Mouse (Mus musculus) kidney, postnatal 14 days (tissue): ENCODE data around the gene Csf3.

Experiments used
- DNase-seq: peaks from one replicate; pipeline ENCODE4 v3.0.0; 2022; ENCODE audit warnings: mixed read lengths

Csf3 gene

DNA sequence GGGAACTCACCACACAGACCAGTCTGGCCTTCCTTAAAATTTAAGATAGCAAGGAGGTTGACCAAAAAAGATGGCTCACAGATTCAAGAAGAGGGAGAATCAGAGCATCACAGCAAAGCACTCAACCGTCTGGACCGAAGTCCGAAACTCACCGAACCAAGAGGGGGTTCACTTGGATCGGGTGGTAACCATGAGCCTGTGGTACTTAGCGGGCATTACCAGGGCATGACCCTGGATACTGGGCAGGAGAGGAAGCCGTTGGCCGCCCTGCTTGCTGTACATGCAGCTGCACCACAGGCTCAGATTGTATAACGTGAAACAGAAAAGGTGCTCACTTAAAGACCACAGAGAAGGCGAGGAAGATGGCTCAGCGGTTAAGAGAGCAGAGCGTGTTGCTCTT, 3.8 kb upstream of the Csf3 start:
- DNase-seq: no peak

- DNase-seq: no peak
These were observed 2.0 kb upstream of the Csf3 start for GRCm38 (mm10) chr11:98698849-98699640.

DNA sequence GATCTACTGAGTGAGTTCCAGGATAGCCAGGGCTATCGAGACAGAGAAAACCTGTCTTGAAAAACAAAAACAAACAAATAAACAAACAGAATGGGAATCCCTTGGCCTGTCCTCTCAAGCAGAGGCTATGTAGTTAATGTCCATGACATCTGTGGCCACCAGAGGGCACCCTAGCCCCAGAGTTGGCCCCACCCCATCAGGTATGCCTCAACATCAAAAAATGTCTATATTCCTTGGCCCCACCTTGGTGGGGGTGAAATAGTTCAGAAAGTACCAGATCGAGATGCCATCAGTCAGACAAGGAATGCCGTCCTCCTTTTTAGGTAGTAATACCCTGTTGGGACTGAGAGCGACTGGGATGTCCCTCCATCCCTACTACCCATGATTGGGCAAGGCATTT, 1.2 kb upstream of the Csf3 start:
- peak; percentile 84 for DNase-seq

DNA sequence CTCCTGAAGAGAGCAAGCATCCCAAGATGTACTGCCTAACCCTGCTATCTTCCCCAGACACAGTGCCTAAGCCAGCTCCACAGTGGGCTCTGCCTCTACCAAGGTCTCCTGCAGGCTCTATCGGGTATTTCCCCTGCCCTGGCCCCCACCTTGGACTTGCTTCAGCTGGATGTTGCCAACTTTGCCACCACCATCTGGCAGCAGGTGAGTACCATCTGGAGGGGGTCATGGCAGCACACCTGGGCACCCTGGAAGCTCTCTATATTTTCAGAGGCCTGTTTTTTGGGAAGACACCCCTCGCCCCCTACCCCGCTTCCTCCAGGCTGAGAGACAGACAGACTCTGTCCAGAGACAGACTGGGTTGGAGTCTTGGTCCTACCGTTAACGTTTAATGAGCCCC, 1.3 kb downstream of the Csf3 start:
- DNase-seq: no peak

DNA sequence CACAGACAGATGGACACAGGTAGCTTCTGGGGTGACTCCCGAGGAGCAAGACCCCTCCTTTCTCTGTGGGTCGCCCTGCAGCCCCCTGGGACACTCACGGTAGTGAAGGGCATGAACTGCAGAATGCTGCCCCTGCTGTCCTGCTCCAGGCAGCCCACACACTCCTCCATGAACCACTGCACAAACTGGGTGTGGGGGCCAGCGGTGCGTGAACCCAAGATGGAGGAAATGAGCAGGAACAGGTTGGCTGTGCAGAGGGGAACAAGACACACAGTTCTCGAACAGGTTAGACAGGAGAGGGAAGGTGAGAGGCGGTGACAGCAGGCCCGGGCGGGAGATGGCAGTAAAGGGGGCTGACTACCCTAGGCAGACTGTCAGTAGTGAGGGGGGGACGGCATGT, 4.0 kb downstream of the Csf3 start:
- DNase-seq: no peak

GRCm38 (mm10) chr11:98707401-98708281, 6.6 kb downstream of the Csf3 start:
- peak; percentile 85 for DNase-seq

- peak; percentile 51 for DNase-seq
These were observed 7.4 kb downstream of the Csf3 start for GRCm38 (mm10) chr11:98708282-98708956.

DNA sequence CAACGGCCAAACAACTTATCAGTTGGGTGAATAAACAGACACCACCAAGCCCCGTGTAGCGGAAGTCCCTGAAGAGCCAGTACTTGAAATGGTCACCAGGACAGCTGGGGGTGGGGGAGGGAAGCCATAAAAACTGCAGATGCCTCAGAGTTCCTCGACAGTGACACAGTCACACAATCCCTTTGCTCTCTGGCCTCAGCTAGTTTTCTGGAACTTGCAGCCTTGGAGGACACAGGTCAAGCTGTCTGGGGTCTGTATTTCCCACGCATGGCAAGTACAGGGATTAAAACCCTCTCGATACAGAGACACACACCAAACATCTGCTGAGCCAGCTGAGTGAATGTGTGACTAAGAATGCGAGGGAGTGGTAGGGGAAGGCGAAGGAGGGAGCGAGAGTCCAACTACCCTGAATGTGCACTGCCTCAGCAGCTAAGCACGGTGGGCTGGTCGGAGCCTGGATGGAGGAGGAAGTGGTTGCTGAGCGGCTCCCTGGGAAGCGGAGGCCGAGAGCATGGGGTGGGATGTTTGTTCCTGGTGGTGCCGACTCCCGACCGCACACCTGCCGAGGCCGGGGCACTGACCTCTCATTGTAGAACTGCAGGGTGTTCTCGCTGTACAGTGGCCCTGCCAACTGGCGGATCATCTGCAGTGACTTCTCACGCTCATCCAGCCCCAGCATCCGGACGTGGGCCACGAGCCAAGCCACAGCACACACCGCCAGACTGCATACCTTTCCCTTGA, 8.1 kb downstream of the Csf3 start:
- DNase-seq: peak; percentile 80

GRCm38 (mm10) chr11:98710416-98711045, 9.5 kb downstream of the Csf3 start:
- peak; percentile 89 for DNase-seq

DNA sequence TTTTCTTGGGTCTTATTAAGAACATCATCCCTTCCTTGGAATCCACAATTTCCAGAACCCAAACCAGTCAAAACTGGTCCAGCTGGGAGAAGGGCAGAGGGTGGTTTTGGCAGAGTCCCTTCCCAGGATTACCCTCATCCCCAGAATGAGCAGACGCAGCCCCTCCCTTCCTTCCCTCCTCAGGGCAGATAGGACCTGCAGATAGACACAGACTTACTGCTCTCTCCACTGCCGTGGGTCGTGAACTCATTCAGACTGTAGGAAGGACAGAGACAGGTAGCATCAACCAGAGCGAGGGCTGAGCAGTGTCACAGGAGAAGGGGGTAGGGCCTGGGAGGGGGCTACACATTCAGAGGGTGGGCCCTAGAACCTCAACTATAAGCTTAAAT, 10.0 kb downstream of the Csf3 start:
- no peak for DNase-seq

DNA sequence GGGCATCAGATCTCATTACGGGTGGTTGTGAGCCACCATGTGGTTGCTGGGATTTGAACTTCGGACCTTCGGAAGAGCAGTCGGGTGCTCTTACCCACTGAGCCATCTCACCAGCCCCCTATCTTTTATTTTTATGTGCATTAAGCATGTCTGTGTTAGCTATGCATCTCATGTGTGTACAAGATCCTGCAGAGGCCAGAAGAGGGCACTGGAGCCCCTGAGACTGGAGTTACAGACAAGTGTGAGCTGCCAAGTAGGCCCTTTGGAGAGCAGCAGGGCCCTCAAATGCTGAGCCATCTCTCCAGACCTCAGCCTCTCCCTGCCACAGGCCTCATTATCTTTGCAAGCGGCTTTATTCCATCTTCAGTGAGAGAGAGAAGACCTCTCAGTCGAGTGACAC, 10.9 kb downstream of the Csf3 start:
- peak; percentile 57 for DNase-seq

DNA sequence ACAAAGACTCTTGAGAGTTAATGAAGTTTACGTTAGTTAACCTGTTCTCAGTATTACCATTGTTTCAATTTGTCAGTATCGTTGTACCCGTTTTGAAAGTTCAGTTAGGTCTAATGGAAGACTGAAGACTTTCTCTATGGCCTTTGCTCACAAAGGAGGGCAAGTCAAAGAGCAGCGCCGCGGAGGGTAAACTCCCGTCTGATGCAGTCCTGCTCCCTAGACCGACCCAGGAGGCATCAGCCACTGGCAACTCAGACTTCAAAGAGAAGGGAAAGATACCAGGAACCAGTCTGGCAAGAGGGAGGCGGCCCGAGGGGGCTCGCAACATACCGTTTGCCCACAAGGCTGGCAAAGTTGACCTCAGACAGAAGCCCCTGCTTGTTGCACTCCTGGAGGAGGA, 12.6 kb downstream of the Csf3 start:
- DNase-seq: no peak

DNA sequence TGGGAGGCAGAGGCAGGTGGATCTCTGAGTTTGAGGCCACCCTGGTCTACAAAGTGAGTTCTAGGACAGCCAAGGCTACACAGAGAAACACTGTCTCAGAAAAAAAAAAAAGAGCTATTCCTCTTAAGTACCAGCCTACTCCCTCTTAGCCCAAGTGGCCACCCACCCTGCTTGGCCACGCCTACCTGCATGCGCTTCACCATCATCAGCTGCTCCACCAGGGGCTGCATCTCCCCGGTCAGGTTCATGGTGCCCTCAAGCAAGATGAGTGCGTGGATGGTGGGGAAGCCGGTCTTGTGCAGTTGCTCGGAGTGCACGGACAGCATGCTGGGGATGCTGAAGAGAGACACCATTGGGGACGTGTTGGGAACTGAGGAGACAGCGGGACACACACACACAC, 14.9 kb downstream of the Csf3 start:
- DNase-seq: no peak

- peak; percentile 77 for DNase-seq
These were observed 16.8 kb downstream of the Csf3 start for GRCm38 (mm10) chr11:98717904-98718303.

DNA sequence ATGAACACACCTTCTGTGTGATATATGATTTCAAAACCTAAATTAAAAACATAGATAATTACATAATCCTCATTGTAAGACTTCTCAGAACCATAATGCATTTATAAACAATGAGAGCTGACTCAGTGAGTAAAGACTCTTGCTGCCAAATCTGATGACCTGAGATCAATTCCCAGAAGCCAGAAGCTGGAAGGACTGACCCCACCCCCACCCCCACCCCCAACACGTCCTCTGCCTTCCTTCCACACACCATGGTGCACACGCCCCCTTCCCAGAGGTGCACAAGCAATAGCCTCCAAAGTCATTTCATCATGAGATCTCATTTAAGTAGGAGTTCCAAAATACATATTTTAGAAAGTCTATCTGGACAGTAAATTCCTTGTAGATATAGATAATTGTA, 19.7 kb downstream of the Csf3 start:
- DNase-seq: no peak

GRCm38 (mm10) chr11:98721458-98722226, 20.6 kb downstream of the Csf3 start:
- DNase-seq: peak; percentile 81

- no peak for DNase-seq
These were observed 22.0 kb downstream of the Csf3 start for GRCm38 (mm10) chr11:98723098-98723497.

DNA sequence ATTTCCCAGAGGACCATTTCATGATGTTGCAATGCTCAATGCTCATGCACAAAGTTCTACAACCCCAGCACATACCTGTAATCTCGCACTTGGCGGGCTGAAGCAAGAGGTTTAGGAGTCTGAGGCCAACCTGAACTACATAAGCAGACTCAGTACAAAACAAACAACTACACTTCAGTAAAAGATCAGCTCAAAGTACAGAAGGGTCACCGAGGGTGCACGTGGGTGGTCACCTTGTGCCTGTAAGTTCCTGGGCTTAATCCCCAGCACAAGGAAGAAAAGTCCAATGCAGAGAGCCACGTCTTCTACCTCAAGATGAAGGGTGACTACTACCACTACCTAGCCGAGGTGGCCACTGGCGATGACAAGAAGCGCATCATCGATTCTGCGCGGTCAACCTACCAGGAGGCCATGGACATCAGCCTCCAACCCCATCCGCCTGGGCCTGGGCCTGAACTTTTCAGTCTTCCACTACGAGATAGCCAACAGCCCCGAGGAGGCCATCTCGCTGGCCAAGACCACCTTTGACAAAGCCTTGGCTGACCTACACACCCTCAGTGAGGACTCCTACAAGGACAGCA, 25.0 kb downstream of the Csf3 start:
- DNase-seq: no peak

DNA sequence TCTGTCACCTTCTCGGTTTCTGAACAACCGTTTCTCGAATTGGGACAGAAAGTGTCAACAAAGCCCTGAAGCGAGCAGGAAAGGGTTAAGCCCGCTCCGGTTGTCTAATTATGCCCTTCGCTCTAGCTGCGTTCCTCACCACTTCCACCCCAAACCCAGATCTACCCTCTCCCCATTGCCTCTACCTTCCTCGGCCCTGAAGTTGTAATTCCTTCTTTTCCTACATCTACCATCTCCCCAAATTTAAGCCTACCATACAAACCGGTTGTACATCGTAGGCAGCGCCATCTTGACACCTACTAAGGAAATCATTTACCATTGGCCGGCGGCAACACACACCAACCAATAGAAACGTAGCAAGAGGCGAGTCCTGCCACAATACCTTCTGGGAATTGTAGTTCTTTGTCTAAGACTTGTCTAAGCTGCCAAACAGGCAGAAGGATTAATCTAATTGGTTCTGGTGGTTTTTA, 28.1 kb downstream of the Csf3 start, which contains the start of gene Med24:
Gene Med24, minus strand, starts transcription at position 317 of the 470 bp plus-strand sequence.
- DNase-seq: peak; percentile 93

GRCm38 (mm10) chr11:98730727-98731126, 29.7 kb downstream of the Csf3 start:
- no peak for DNase-seq

DNA sequence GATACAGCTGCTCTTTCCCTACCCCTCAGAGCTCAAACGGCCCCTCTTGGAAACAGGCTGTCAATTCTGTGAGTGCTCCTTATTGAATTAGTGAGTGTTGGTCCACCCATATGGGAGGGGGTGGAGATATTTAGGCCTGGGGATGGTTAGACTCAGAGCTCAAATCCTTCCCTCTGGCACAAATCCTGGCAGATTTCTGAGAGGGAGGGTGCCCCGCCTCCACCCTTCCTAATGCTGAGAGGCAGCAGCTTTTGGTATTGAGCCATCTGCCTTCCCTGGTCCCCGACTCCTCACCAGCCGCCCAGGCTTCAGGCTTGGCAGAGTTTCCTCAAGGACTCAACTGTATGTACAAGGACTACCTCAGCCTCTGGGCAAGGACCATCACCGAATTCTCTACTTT, 30.1 kb downstream of the Csf3 start:
- DNase-seq: no peak
